Mouse (Mus musculus): ENCODE measurements around the gene Kbtbd4. TPM values are rescaled to one million over a fixed set of nuclear protein-coding genes. Genes with fewer than 3 reads are reported as not detected.

Gene Kbtbd4
- total and polyA plus RNA-seq, 3 experiments = 19.5 to 21.7 (median 20.5) TPM

DNA sequence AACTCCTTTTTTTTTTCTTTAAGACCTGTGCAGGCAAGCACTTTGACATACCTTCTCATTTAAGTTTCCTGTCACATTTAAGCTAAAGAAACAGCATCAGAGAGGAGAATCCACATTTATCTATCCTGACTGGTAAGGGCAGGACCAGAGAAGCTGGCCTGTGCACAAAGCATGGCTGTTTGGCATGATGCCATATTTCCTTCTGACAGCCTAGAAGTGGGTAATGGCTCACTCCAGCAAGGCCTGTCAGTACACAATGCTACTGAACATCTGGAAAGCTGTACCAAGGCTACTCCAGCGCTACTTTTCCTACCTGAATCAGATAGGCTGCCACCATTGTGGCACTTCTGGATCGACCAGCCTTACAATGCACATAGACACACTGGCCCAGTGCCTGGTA is 9.1 kb downstream of the Kbtbd4 start:
- H3K4me1 ChIP-seq (ENCODE audit: control insufficient read depth in 1 of 2, insufficient read depth in 2 of 2) = peaks cover 0 to 20% of the 10 kb centered on the region in 2 experiments; a peak in 2 of 4 replicates
- in situ Hi-C loops (cut with MboI; ENCODE audit: low pct_ligation_motif_present, low pct_unique_long_range_greater_than_20kb, low sequenced_read_pairs) = no loop called here
- DNase-seq (ENCODE audit: extremely low read depth) = no peak

DNA sequence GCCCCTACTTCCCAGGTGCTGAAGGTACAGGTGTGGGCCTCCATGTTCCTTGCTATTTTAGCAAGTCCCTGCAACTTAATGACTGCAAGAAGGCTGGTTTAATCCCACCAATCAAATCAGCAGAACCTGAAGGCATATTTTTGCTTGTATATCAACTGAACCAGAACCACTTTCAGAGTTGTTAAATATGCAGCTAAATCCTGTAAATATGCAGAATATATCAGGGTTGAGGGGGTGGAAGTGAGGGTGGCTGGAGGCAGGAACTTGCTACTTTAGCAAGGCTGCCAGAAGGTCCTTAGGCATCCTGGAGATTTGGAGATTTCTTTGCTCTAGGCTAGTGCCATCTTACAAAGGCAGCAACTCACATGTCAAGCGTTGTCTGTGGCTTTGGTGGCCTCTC is 11.0 kb downstream of the Kbtbd4 start:
- H3K4me3 ChIP-seq (replicated peaks in 1 of 3; ENCODE audit: low read depth in 2 of 3, low read length in 2 of 3, poor library complexity in 1 of 3) = peak overlapping the region in 1 of 3 experiments; percentile 78
- dilution Hi-C loops (cut with MboI; ENCODE audit: extremely low pct_ligation_motif_present, extremely low pct_unique_long_range_greater_than_20kb, low sequenced_read_pairs) = no loop called here
- peak overlapping the region; percentile 93 for H3K4me2 ChIP-seq (ENCODE audit: insufficient read depth, low read depth, poor library complexity, severe bottlenecking)
- H3K9ac ChIP-seq (ENCODE audit: insufficient read depth, low read depth) = no peak overlapping the region; the same call in 1 of the 2 replicates
- no peaks in the 10 kb centered on the region for H3K9me3 ChIP-seq (replicated peaks; ENCODE audit: low read length)
- no peak for TF ChIP-seq ETS1 (conservative IDR thresholded peaks at IDR 0.05; ENCODE audit: low read depth, low read length)
- TF ChIP-seq ZNF384 (IDR thresholded peaks at IDR 0.05; ENCODE audit: low read depth, low read length) = no peak
- no peak for TF ChIP-seq RCOR1 (conservative IDR thresholded peaks at IDR 0.05; ENCODE audit: low read depth, low read length)
- no peak for TF ChIP-seq MYC (IDR thresholded peaks at IDR 0.05; ENCODE audit: low read depth, low read length)
- no peak for TF ChIP-seq MAX (IDR thresholded peaks at IDR 0.05; ENCODE audit: low read length)
- TF ChIP-seq RAD21 (IDR thresholded peaks at IDR 0.05; ENCODE audit: low read depth, low read length) = no peak
- TF ChIP-seq SIN3A (IDR thresholded peaks at IDR 0.05; ENCODE audit: low read length) = no peak
- TF ChIP-seq CHD2 (IDR thresholded peaks at IDR 0.05; ENCODE audit: low read length) = no peak
- H3K36me3 ChIP-seq (replicated peaks in 1 of 2; ENCODE audit: control insufficient read depth in 1 of 2, insufficient read depth in 1 of 2, low read length in 1 of 2) = peaks cover 21 to 41% of the 10 kb centered on the region in 2 experiments
- peaks cover 0 to 16% of the 10 kb centered on the region in 2 experiments; a peak in 2 of 4 replicates for H3K4me1 ChIP-seq (ENCODE audit: control insufficient read depth in 1 of 2, insufficient read depth in 2 of 2)
- in situ Hi-C loops (cut with MboI; ENCODE audit: low pct_ligation_motif_present, low pct_unique_long_range_greater_than_20kb, low sequenced_read_pairs) = no loop called here
- H3K79me2 ChIP-seq (replicated peaks; ENCODE audit: control insufficient read depth, extremely low read depth, insufficient read depth, poor library complexity, severe bottlenecking) = peaks cover 33% of the 10 kb centered on the region
- H3K27me3 ChIP-seq (replicated peaks) = no peaks in the 10 kb centered on the region
- no peak overlapping the region for H3K27ac ChIP-seq (ENCODE audit: insufficient read depth, low read depth)
- DNase-seq (ENCODE audit: extremely low read depth) = no peak

More for the DNA sequence above, 9.1 kb downstream of the Kbtbd4 start:
- Histone ChIP-seq H3K79me2 (replicated peaks; ENCODE audit: control insufficient read depth, extremely low read depth, insufficient read depth, poor library complexity, severe bottlenecking) (peaks cover 33% of the 10 kb centered on the region), H3K27me3 (replicated peaks) (no peaks in the 10 kb centered on the region), H3K4me2 (ENCODE audit: insufficient read depth, low read depth, poor library complexity, severe bottlenecking) (no peak overlapping the region), H3K4me3 (replicated peaks in 1 of 3; ENCODE audit: low read depth in 2 of 3, low read length in 2 of 3, poor library complexity in 1 of 3) (no peak overlapping the region), H3K9me3 (replicated peaks; ENCODE audit: low read length) (no peaks in the 10 kb centered on the region), H3K9ac (ENCODE audit: insufficient read depth, low read depth) (no peak overlapping the region), H3K27ac (ENCODE audit: insufficient read depth, low read depth) (no peak overlapping the region), H3K36me3 (replicated peaks in 1 of 2; ENCODE audit: control insufficient read depth in 1 of 2, insufficient read depth in 1 of 2, low read length in 1 of 2) (peaks cover 36 to 60% of the 10 kb centered on the region in 2 experiments)
- dilution Hi-C loops (cut with MboI; ENCODE audit: extremely low pct_ligation_motif_present, extremely low pct_unique_long_range_greater_than_20kb, low sequenced_read_pairs) = no loop called here
- no peak for TF ChIP-seq POLR2A (IDR thresholded peaks at IDR 0.05; ENCODE audit: low read depth, low read length)
- TF ChIP-seq GABPA (IDR thresholded peaks at IDR 0.05; ENCODE audit: insufficient replicate concordance, low read depth, low read length) = no peak
- TF ChIP-seq NELFE (IDR thresholded peaks at IDR 0.05; ENCODE audit: low read depth, low read length) = no peak
- no peak for TF ChIP-seq MEF2A (IDR thresholded peaks at IDR 0.05; ENCODE audit: borderline replicate concordance, low read depth, low read length)
- TF ChIP-seq MAZ (IDR thresholded peaks at IDR 0.05; ENCODE audit: low read depth, low read length) = no peak
- TF ChIP-seq JUN (IDR thresholded peaks at IDR 0.05; ENCODE audit: insufficient read depth, low read depth, low read length) = no peak
- no peak for TF ChIP-seq ZC3H11A (IDR thresholded peaks at IDR 0.05; ENCODE audit: low read depth, low read length)
- no peak for TF ChIP-seq KAT2A (IDR thresholded peaks at IDR 0.05; ENCODE audit: insufficient replicate concordance, low read length)

All from CH12.LX (cell line).